Mouse (Mus musculus) mature B cell (primary cell): Measurements from ENCODE around the gene Prss43.
"Not testable (repeated sequence)": the region's sequence is repeated elsewhere in the genome, so short reads cannot be mapped to it uniquely, and the experiment has no call there.

Experiments used
- in situ Hi-C: fragments of 300-500 bp; cut with MboI; formaldehyde crosslinking; loops from 2 replicates; pipeline ENCODE4 v1.14.3; 2019

Gene Prss43

DNA sequence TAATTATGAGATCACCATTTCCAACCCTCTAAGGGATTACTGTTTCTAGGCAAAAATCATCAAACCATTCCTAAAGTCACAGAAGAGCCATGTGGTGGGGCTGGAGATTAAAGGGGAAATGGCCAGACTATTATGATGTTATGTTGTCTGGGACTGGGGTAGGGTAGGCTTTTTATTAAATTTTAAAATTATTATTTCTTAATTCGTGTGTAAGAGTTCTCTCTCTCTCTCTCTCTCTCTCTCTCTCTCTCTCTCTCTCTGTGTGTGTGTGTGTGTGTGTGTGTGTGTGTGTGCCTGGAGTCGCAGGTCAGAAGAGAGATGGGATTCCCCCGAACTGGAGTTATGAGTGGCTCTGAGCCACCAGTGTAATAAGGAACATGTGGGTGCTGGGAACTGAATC, at the start of gene Prss43:
TSS of gene Prss43 (plus strand) at position 301 of the 400 bp plus-strand sequence.
- in situ Hi-C loops, result no loop called here

DNA sequence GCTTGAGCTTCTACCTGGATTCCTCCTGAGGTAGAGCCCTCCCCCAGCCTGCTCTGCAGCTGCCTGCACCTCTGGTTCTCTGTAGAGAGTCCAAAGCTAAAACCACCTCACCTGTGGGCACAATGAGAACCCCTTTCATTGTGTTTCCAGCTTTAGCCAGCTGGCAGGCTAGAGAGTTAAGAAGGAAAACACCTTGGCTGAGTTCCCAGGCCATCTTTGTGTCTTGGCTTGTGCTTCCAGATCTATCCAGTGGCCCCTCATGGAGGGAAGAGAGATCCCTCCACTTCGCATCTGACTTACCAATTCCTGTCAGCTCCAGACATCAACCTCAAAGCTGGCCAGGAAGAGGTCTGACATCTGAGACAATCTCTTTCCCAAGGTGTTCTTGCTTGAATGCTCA, 48.4 kb upstream of the Prss43 start:
- in situ Hi-C loops, result no loop called here

GRCm38 (mm10) chr9:110778559-110778958, 47.9 kb upstream of the Prss43 start:
- in situ Hi-C loops, result no loop called here

DNA sequence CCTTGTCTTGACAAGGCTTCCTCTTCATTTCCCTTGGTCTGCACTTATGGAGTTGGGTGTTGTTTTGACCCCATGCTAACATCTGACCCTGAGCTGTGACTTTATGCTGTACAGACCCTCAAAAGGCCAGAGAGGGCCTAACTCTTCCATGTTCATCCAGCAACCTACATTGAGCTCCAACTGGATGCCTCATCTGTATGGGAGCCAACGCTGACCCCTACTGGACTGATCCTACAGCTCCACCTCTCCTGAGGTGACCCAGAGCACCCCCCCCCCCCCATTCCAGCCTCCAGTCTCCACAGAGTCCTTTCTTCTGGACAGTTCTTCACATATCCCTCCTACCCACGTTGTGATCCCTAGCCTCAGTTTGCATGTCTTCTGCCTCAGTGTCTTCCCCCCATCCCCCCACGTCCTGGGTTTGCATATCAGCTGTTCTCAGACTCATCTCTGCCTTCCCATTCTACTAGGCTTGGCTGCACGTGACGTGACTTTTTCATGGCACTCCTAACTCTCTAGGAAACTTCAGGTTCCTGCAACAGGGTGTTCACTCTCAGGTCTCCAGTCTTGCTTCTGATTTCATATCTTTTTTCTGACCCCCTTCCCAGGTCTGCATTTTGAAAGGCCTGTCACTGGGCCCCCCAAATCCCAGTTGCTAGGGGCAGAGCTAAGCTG, 47.1 kb upstream of the Prss43 start:
- in situ Hi-C loops, result no loop called here

GRCm38 (mm10) chr9:110781256-110781721, 45.2 kb upstream of the Prss43 start:
- in situ Hi-C loops, result no loop called here

DNA sequence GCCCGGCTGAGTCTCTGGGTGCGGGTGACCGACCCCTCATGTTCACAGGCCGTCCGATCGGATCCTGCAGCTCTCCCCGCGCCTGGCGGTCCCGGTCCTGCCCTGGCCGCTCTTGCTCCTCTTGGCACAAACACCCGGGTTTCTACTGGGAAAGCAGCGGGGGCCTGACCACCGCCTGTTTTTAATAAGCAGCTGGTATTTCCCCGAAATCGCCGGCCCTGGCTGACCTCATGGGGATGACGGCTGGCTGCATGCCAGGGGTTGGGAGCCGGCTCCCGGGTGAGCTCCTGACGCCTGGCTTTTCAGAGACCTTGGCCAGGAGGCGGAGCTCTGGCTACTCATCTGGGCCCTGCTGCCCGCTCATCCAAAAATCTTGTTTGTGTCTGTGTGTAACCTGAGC, 44.8 kb upstream of the Prss43 start:
- in situ Hi-C loops, result no loop called here

DNA sequence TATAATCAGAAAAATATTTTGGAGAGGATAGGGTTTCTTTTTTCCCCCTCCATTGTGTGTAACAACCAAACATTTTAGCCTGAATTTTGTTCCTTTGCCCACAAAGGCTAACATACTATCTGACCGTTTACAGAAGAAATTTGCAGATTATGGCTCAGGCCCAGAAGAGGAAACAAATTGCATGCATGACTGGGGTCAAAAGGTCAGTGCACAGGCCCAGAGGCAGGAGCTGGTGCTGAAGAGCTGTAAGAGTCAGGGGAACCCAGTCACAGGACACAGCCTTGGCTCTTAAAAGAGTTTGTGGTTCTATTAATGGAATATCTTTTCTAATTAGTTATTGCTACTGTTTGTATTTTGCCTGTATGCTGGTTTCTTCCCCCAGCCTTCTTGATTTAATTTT, 42.9 kb upstream of the Prss43 start:
- in situ Hi-C loops, result no loop called here

DNA sequence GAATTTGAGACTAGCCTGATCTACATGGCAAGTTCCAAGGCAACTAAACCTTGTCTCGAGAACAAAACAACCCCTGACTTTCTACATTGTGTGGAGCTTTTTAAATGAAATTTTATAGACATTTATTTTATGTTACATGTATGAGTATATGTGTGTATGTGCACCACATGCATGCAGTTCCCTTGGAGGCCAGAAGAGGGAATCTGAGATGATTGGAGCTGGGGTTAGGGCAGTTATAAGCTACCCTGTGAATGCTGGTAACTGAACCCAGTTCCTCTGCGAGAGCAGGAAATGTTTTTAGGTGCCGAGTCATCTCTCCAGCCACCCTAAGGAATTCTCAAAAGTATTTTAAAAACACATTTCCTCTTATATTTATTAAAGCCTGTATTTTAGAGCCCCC, 38.3 kb upstream of the Prss43 start:
- in situ Hi-C loops, result no loop called here

GRCm38 (mm10) chr9:110790462-110790861, 36.0 kb upstream of the Prss43 start:
- in situ Hi-C loops, result no loop called here

DNA sequence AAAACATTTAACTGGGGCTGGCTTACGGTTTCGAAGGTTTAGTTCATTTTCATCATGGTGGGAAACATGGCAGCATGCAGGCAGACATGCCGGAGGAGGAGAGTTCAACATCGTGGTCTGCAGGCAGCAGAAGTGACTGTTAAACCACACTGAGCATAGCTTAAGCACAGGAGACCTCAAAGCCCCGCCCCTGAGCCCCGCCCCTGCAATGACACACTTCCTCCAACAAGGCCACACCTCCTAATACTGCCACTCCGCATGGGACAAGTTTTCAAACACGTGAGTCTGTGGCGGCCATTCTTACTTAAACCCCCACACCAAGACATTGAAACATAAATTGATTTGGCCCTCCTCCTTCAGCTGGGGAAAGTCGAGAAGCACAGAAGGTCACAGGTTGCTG, 29.5 kb upstream of the Prss43 start:
- in situ Hi-C loops, result no loop called here

DNA sequence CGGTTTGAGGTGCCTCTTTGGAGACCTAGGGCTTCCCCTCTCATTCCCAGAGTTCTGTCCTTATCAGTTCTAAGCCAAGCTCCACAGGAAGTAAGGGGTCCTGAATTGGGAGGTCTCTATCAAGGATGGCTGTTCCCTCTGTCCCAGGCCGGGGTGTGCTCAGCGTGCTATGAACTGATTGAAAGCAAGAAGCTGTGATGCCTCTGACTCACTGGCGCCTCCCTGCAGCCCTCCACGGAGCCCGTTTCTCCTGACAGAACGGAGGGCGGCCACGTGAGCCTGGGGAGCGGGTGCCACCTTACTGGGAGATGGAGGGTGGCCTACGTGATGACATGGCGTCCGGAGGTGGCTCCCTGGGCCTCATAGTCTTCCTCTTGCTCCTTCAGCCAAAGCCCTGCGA, 28.6 kb upstream of the Prss43 start, which contains the start of gene Prss42:
TSS of gene Prss42 (plus strand) at position 301 of the 400 bp plus-strand sequence.
- in situ Hi-C loops, result no loop called here

DNA sequence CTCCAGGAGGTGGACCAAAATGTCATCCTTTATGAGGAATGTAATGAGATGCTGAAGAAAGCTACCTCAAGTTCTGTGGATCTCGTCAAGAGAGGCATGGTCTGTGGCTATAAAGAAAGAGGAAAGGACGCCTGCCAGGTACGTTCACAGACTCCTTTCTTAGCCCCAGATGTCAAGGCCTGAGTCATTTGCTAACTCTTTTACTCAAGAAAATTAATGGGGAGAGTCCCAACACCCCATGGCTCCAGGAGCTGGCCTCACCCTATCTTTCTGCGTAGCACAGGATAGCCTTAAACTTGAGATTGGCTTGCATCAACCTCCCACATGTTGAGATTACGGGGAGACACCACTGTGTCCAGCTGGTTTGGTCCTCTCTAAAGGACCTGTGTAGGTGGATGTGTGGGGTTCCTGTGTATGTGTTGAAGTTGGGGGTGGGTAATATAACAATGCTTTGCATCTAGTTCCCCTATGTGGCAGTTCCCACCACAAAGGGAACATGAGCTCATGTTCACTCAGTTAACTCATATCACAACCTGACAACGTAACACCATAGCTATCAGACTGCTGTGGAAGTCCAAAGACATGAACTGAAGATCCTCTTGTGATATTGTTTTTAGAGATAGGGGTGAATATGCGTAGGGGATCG, 25.5 kb upstream of the Prss43 start:
- in situ Hi-C loops, result no loop called here

DNA sequence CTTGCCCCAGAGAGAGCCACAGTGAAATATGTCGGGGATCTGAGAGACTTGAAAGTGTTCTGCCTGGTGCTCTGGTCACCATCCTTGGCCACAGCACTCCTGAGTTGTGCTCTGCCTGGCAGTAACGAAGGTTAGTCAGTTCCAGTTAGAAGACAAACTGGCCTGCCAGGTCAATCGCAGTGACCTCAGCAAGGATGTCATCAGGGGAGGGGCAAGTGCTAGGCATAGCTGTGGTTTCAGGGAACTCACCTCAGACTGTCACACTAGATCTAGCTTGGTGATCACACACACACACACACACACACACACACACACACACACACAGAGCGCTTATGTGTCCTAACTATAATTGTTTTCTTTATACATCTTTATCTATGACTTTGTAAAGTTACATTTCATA, 23.2 kb upstream of the Prss43 start:
- in situ Hi-C loops, result no loop called here

GRCm38 (mm10) chr9:110810051-110810450, 16.4 kb upstream of the Prss43 start:
- in situ Hi-C loops, result no loop called here

- in situ Hi-C loops, result no loop called here
Measured at GRCm38 (mm10) chr9:110813789-110814188, 12.7 kb upstream of the Prss43 start, which contains the start of gene Prss44. Prss44 (plus strand) TSS chr9:110813994.

GRCm38 (mm10) chr9:110820546-110820945, 5.9 kb upstream of the Prss43 start:
- in situ Hi-C loops, result not testable (repeated sequence)

DNA sequence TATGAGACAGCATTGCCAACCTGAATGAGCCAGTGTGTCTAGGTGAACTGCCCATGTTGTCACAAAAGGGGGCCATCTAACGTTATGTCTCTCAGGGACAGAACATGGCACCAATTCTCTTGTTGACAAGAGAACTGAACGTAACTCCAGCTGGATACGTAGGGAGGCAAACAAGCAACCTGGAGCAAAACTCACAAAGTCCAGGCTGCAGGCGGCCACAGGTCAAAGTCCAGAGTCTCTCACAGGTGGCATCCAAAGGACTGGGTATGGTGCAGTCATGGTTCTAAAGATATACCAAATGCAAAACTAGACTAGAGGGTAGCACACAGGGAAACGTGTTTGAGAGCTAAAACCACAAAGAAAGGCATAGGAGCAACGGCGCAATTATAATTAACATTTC, 5.1 kb upstream of the Prss43 start:
- in situ Hi-C loops, result no loop called here

GRCm38 (mm10) chr9:110825426-110825825, 1.1 kb upstream of the Prss43 start:
- in situ Hi-C loops, result no loop called here

DNA sequence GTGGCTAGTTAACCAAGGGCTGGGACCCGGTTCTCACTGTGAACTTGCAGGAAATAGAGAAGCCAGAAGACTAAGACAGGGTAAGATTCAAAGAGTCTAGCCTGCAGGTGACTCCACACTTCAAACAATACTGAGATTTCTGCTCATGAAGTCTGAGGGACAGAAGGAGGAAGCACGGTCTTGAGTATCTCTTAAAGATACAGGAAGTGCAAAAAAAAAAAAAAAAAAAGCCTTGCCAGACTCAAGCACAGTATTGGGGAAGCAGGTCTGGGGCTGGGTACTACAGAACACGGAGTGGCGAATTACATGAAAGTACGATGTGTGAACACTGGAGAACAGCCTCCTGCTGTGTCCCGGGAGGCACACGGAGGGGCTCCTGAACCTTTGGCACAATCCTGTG, 658 bp upstream of the Prss43 start:
- in situ Hi-C loops, result no loop called here

DNA sequence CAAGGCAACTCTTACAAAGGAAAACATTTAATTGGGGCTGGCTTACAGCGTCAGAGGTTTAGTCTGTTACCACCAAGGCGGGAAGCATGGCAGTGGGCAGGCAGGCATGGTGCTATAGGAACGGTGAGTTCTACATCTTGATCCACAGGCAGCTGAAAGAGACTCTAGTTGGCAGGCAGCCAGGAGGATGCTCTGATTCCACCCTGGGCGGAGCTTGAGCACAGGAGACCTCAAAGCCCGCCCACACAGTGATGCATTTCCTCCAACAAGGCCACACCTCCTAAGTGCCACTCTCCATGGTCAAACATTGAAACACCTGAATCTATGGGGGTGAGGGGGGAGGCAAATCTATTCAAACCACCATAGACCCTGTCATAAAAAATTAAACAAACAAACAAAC, 6.5 kb downstream of the Prss43 start:
- in situ Hi-C loops, result no loop called here

DNA sequence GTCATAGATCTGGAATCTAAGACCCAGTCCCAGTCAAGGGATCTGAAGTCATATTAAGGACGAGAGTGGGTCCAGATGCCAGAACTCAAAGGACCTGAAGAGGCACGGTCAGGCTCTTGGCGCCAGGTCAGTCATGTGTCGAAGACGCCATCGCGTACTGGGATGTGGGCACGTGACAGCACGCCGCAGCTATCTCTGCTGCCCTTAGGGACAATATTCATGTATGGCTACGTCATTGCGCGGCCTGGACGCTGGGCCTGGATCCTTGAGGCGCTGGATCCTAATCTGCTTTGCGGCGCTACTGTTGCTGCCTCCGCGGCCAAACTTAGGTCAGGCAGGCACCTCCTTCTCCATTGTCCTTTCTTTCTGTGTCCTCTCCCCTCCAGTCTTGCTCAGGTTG, 7.9 kb downstream of the Prss43 start, which contains the start of gene Prss45:
TSS of gene Prss45 (plus strand) at position 178 of the 400 bp plus-strand sequence.
- in situ Hi-C loops, result no loop called here

GRCm38 (mm10) chr9:110834961-110835360, 8.5 kb downstream of the Prss43 start:
- in situ Hi-C loops, result no loop called here

- in situ Hi-C loops, result no loop called here
Measured at GRCm38 (mm10) chr9:110836112-110836511, 9.6 kb downstream of the Prss43 start.
